Mouse (Mus musculus): Measurements from ENCODE around the gene P4ha1. TPM values are rescaled to one million over a fixed set of nuclear protein-coding genes. Genes with fewer than 3 reads are reported as not detected.

P4ha1 gene
- polyA plus RNA-seq (2015; fragmentation: Nextera tagmentation; extraction: Ambion mirVana): 28.7 and 28.8 TPM in 2 replicates

GRCm38 (mm10) chr10:59323100-59323487, at the start of gene P4ha1:
P4ha1 (plus strand) TSS chr10:59323296.
- peaks cover 24% of the 10 kb centered on the region for H3K4me1 ChIP-seq (replicated peaks)
- H3K9me3 ChIP-seq: no peaks in the 10 kb centered on the region
- H3K9ac ChIP-seq: peak within 1 kb of the TSS; percentile 91
- H3K36me3 ChIP-seq: no peaks in the 10 kb centered on the region
- peak within 1 kb of the TSS; percentile 91 for H3K4me3 ChIP-seq
- under 1% methylated on average over 39 of the region's 39 CpGs for WGBS
- no peaks in the 10 kb centered on the region for H3K27me3 ChIP-seq
- peak within 1 kb of the TSS; percentile 86 for H3K4me2 ChIP-seq
- peak; percentile 100 for ATAC-seq (ENCODE audit: low FRiP score, low read depth)
- peak within 1 kb of the TSS; percentile 95 for H3K27ac ChIP-seq (replicated peaks)

GRCm38 (mm10) chr10:59275745-59276144, 47.4 kb upstream of the P4ha1 start:
- no peaks in the 10 kb centered on the region for H3K27me3 ChIP-seq
- H3K36me3 ChIP-seq: no peaks in the 10 kb centered on the region
- no peak overlapping the region for H3K9ac ChIP-seq
- H3K4me2 ChIP-seq: no peak overlapping the region
- no peaks in the 10 kb centered on the region for H3K9me3 ChIP-seq
- H3K4me1 ChIP-seq (replicated peaks): no peaks in the 10 kb centered on the region
- H3K4me3 ChIP-seq: no peak overlapping the region
- no peak overlapping the region for H3K27ac ChIP-seq (replicated peaks)
- 77% methylated on average over 5 of the region's 5 CpGs for WGBS
- no peak for ATAC-seq (ENCODE audit: low FRiP score, low read depth)

GRCm38 (mm10) chr10:59277116-59277515, 46.0 kb upstream of the P4ha1 start:
- Histone ChIP-seq H3K4me2 (no peak overlapping the region), H3K27ac (replicated peaks) (no peak overlapping the region), H3K27me3 (no peaks in the 10 kb centered on the region), H3K4me1 (replicated peaks) (no peaks in the 10 kb centered on the region), H3K4me3 (no peak overlapping the region), H3K36me3 (no peaks in the 10 kb centered on the region), H3K9ac (no peak overlapping the region), H3K9me3 (no peaks in the 10 kb centered on the region)
- ATAC-seq (ENCODE audit: low FRiP score, low read depth): no peak
- WGBS: 65% methylated on average over 10 of the region's 10 CpGs

- Histone ChIP-seq H3K9me3 (no peaks in the 10 kb centered on the region), H3K4me3 (no peak overlapping the region), H3K27me3 (no peaks in the 10 kb centered on the region), H3K4me1 (replicated peaks) (no peaks in the 10 kb centered on the region), H3K9ac (no peak overlapping the region), H3K27ac (replicated peaks) (no peak overlapping the region), H3K36me3 (no peaks in the 10 kb centered on the region), H3K4me2 (no peak overlapping the region)
- no peak for ATAC-seq (ENCODE audit: low FRiP score, low read depth)
- 65% methylated on average over 5 of the region's 5 CpGs for WGBS
Measured at GRCm38 (mm10) chr10:59277729-59278475, 45.2 kb upstream of the P4ha1 start.

GRCm38 (mm10) chr10:59283164-59283563, 39.9 kb upstream of the P4ha1 start:
- no peak overlapping the region for H3K4me2 ChIP-seq
- ATAC-seq (ENCODE audit: low FRiP score, low read depth): no peak
- 84% methylated on average over 3 of the region's 3 CpGs for WGBS
- no peak overlapping the region for H3K9ac ChIP-seq
- H3K27me3 ChIP-seq: no peaks in the 10 kb centered on the region
- no peaks in the 10 kb centered on the region for H3K9me3 ChIP-seq
- H3K4me1 ChIP-seq (replicated peaks): no peaks in the 10 kb centered on the region
- H3K27ac ChIP-seq (replicated peaks): no peak overlapping the region
- no peak overlapping the region for H3K4me3 ChIP-seq
- H3K36me3 ChIP-seq: no peaks in the 10 kb centered on the region

DNA sequence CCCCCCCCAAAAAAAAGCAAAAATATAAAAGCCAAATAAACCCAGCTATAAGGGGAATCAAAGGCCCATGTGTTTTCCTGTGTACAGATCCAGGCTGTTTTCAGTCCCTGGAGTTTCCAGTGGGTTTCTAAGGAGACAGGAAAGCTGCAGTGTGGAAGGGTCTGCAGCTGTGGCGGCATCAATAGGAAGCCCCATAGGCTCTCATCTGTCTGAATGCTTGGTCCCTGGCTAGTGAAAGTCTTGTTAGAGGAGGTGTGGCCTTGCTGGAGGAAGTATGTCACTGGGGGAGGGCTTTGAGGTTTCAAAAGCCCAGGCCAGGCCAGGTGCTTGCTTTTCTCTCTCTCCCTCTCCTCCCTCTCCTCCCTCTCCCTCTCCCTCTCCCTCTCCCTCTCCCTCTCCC, 39.3 kb upstream of the P4ha1 start:
- Histone ChIP-seq H3K9ac (no peak overlapping the region), H3K4me3 (no peak overlapping the region), H3K4me2 (no peak overlapping the region), H3K4me1 (replicated peaks) (no peaks in the 10 kb centered on the region), H3K9me3 (no peaks in the 10 kb centered on the region), H3K27ac (replicated peaks) (no peak overlapping the region), H3K27me3 (no peaks in the 10 kb centered on the region), H3K36me3 (no peaks in the 10 kb centered on the region)
- 52% methylated on average over 1 of the region's 1 CpGs for WGBS
- ATAC-seq (ENCODE audit: low FRiP score, low read depth): 0 out of 2 replicates have a peak, but pooled peaks have one; percentile 59

GRCm38 (mm10) chr10:59285530-59285929, 37.6 kb upstream of the P4ha1 start:
- Histone ChIP-seq H3K4me1 (replicated peaks) (no peaks in the 10 kb centered on the region), H3K27me3 (no peaks in the 10 kb centered on the region), H3K9ac (no peak overlapping the region), H3K36me3 (no peaks in the 10 kb centered on the region), H3K27ac (replicated peaks) (no peak overlapping the region), H3K4me2 (no peak overlapping the region), H3K9me3 (no peaks in the 10 kb centered on the region), H3K4me3 (no peak overlapping the region)
- no peak for ATAC-seq (ENCODE audit: low FRiP score, low read depth)
- WGBS: 66% methylated on average over 5 of the region's 5 CpGs

- H3K27me3 ChIP-seq: no peaks in the 10 kb centered on the region
- no peaks in the 10 kb centered on the region for H3K4me1 ChIP-seq (replicated peaks)
- 75% methylated on average over 2 of the region's 2 CpGs for whole genome bisulfite sequencing
- H3K4me2 ChIP-seq: no peak overlapping the region
- H3K9ac ChIP-seq: no peak overlapping the region
- H3K36me3 ChIP-seq: no peaks in the 10 kb centered on the region
- H3K9me3 ChIP-seq: no peaks in the 10 kb centered on the region
- ATAC-seq (ENCODE audit: low FRiP score, low read depth): no peak
- H3K27ac ChIP-seq (replicated peaks): no peak overlapping the region
- H3K4me3 ChIP-seq: no peak overlapping the region
Measured at GRCm38 (mm10) chr10:59287251-59287650, 35.8 kb upstream of the P4ha1 start.

DNA sequence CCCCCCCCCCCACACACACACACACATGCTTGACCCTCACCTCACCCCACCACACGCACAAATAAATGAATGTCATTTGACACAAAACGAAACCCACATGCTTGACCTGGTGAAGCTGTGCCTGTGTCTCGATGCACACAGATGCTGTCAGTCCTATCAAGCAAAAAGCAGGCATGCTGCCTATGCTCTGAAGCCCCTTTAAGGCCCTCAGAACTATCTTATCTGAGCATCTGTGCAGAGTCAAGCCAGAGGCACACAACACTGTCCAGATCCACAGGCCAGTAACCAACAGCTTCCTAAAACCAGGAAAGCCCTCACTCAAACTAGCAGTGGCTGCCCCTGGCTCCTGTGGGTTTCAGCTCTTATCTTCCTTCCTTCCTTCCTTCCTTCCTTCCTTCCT, 35.4 kb upstream of the P4ha1 start:
- ATAC-seq (ENCODE audit: low FRiP score, low read depth): no peak
- no peak overlapping the region for H3K9ac ChIP-seq
- no peak overlapping the region for H3K4me3 ChIP-seq
- H3K4me2 ChIP-seq: no peak overlapping the region
- 81% methylated on average over 3 of the region's 3 CpGs for WGBS
- no peaks in the 10 kb centered on the region for H3K9me3 ChIP-seq
- H3K27me3 ChIP-seq: no peaks in the 10 kb centered on the region
- H3K4me1 ChIP-seq (replicated peaks): no peaks in the 10 kb centered on the region
- H3K36me3 ChIP-seq: no peaks in the 10 kb centered on the region
- H3K27ac ChIP-seq (replicated peaks): no peak overlapping the region

GRCm38 (mm10) chr10:59289062-59289461, 34.0 kb upstream of the P4ha1 start:
- H3K4me1 ChIP-seq (replicated peaks): no peaks in the 10 kb centered on the region
- WGBS: 58% methylated on average over 8 of the region's 8 CpGs
- no peak overlapping the region for H3K4me2 ChIP-seq
- no peak overlapping the region for H3K27ac ChIP-seq (replicated peaks)
- no peaks in the 10 kb centered on the region for H3K27me3 ChIP-seq
- ATAC-seq (ENCODE audit: low FRiP score, low read depth): no peak
- H3K4me3 ChIP-seq: no peak overlapping the region
- H3K9me3 ChIP-seq: no peaks in the 10 kb centered on the region
- H3K9ac ChIP-seq: no peak overlapping the region
- no peaks in the 10 kb centered on the region for H3K36me3 ChIP-seq

DNA sequence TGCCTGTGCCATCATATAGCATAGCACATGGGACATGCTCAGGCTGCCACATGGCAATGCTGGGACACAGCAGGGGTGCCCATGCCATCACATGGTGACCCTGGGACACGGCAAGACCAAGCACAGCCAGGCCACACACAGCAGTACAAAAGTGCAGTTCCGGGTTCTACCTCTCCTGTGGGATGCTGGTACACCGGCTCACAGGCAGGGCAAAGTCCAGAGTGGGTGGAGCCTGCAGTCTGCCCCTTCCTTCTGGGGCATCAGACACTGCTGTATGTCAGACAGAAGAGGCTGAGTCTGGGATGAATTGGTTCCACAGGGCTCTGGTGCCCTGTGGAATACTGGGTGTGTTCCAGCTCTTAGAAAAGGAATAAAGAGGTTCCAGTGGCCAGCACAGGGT, 31.6 kb upstream of the P4ha1 start:
- H3K9ac ChIP-seq: no peak overlapping the region
- 58% methylated on average over 3 of the region's 3 CpGs for WGBS

DNA sequence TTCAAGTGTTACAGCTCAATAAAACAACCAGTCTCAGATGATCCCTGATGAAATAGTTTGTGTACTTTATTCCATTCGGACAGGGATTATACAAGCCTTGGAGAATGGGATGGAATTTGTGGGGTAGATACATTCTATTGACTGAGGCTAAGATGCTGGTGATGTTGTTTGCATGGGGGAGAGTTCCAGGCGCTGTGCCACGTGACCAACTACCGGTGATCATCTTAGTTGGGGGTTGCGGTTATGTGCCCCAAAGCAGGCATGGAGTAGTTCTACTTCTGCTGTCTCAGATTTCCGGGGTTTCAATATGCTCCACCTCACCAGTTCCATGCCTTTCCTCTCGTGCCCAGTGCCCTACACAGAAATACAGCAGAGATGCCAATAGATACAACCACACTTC, 31.0 kb upstream of the P4ha1 start:
- Histone ChIP-seq H3K27me3 (no peaks in the 10 kb centered on the region), H3K9me3 (no peaks in the 10 kb centered on the region), H3K36me3 (no peaks in the 10 kb centered on the region), H3K4me3 (no peak overlapping the region), H3K27ac (replicated peaks) (no peak overlapping the region), H3K4me1 (replicated peaks) (no peaks in the 10 kb centered on the region), H3K4me2 (no peak overlapping the region), H3K9ac (no peak overlapping the region)
- 88% methylated on average over 7 of the region's 7 CpGs for WGBS
- ATAC-seq (ENCODE audit: low FRiP score, low read depth): no peak

More for the DNA sequence above, 31.6 kb upstream of the P4ha1 start:
- no peaks in the 10 kb centered on the region for H3K36me3 ChIP-seq
- no peaks in the 10 kb centered on the region for H3K4me1 ChIP-seq (replicated peaks)
- H3K4me2 ChIP-seq: no peak overlapping the region
- H3K27ac ChIP-seq (replicated peaks): no peak overlapping the region
- H3K9me3 ChIP-seq: no peaks in the 10 kb centered on the region
- no peak for ATAC-seq (ENCODE audit: low FRiP score, low read depth)
- H3K27me3 ChIP-seq: no peaks in the 10 kb centered on the region
- no peak overlapping the region for H3K4me3 ChIP-seq

- no peak overlapping the region for H3K4me2 ChIP-seq
- H3K27ac ChIP-seq (replicated peaks): no peak overlapping the region
- no peaks in the 10 kb centered on the region for H3K27me3 ChIP-seq
- no peak overlapping the region for H3K9ac ChIP-seq
- WGBS: 37% methylated on average over 4 of the region's 4 CpGs
- H3K9me3 ChIP-seq: no peaks in the 10 kb centered on the region
- no peaks in the 10 kb centered on the region for H3K36me3 ChIP-seq
- no peaks in the 10 kb centered on the region for H3K4me1 ChIP-seq (replicated peaks)
- peak; percentile 62; the same call in 1 of the 2 replicates for ATAC-seq (ENCODE audit: low FRiP score, low read depth)
- H3K4me3 ChIP-seq: no peak overlapping the region
Measured at GRCm38 (mm10) chr10:59292558-59292957, 30.5 kb upstream of the P4ha1 start.

Measured in hindbrain, embryonic 15.5 days (tissue).